Mouse (Mus musculus) CD4-positive naive resting alpha-beta T cell, adult 76 days (primary cell): Measurements from ENCODE around the gene Gpr12. TPM values are rescaled to one million over a fixed set of nuclear protein-coding genes. Genes with fewer than 3 reads are reported as not detected.

ENCODE experiments used
- total RNA-seq: library from RNA; stranded (reverse); gene quantifications from one replicate; pipeline ENCODE4 v1.2.4, GENCODE M21; 2023

Gpr12 gene
- not detected for total RNA-seq

DNA sequence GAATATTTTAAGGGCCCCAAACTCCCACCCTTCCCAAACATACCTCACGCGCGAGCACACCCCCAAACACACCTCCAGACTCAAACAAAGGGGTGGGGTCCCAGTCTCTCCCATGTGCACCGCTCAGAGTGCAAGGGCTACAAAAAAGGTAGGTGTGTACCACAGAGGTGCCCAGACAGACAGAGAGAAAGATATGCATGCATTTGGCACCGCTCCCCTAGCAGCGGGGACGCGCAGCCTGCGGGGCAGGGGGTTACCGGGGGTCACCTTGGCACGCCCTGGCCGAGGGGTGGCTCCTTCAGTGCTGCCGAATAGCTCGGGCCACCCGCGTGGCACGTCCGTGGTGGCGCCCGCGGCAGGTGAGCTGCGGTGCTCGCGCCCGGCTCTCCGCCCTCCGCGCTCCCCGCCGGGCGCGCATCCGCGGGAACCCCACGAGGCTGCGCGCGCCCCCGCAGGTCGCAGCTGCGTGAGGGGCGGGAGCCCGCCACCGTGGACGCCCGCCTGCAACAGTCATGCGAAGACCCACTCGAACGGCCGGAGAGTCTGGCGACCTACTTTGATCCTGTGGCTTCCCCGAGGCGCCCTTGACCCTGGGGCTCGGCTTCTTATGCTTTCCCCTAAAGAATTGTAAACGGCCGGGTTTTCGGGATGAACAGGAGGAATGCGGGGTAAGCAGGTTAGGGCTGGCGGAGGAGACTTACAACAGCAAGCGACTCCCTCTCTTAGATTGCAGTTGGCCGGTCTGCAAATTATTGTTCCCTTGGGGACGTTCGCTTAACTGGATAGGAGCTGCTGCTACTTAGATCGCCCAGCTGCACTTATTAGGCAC is at the start of gene Gpr12:
Gpr12 (minus strand) TSS at position 762 of the 829 bp plus-strand sequence.

DNA sequence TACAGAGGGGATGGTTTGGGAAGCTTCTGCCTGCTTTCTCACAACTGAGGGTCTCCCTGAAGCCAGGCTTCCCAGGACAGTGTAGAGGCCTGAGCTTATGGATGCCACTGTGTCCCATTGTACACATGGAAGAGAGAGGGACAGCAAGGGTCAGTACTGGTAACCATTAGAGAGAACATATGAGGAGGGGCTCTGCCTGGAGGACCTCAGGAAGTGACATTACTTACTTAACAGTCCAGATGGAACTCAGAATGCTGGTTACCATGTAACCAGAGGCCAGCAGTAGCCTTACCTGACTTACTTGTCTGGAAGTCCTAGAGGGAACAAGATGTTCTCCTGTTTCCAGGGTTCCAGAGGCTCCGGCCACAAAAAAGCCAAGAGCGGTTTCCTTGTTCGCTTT is 29.2 kb downstream of the Gpr12 start, which contains the start of gene Gm3415:
Gm3415 (plus strand) TSS at position 301 of the 400 bp plus-strand sequence.

DNA sequence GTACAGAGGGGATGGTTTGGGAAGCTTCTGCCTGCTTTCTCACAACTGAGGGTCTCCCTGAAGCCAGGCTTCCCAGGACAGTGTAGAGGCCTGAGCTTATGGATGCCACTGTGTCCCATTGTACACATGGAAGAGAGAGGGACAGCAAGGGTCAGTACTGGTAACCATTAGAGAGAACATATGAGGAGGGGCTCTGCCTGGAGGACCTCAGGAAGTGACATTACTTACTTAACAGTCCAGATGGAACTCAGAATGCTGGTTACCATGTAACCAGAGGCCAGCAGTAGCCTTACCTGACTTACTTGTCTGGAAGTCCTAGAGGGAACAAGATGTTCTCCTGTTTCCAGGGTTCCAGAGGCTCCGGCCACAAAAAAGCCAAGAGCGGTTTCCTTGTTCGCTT is 47.7 kb downstream of the Gpr12 start, which contains the start of gene Gm3409:
Gm3409 (plus strand) TSS at position 301 of the 400 bp plus-strand sequence.

Other genes with a start within 250 kb of the Gpr12 start
- gene Wasf3, start 200.3 kb downstream of the Gpr12 start, total RNA-seq, result not detected
- gene Gm6408, start 103.3 kb downstream of the Gpr12 start, total RNA-seq, result not detected
- gene Gm6370, start 93.9 kb downstream of the Gpr12 start, total RNA-seq, result not detected
- not detected for gene 4930449I24Rik, start 82.8 kb downstream of the Gpr12 start, total RNA-seq
- not detected for gene Gm3402, start 71.1 kb downstream of the Gpr12 start, total RNA-seq
- not detected for gene Gm3404, start 59.4 kb downstream of the Gpr12 start, total RNA-seq
- gene Gm3409, start 47.6 kb downstream of the Gpr12 start, total RNA-seq, result not detected
- gene Gm3415, start 29.1 kb downstream of the Gpr12 start, total RNA-seq, result not detected
- gene Usp12, start 209.8 kb upstream of the Gpr12 start, total RNA-seq, result 53.9 TPM
- gene Rpl21, start 247.7 kb upstream of the Gpr12 start, total RNA-seq, result 1,059 TPM